Mouse (Mus musculus): Measurements from ENCODE around the gene Vtn. TPM values are rescaled to one million over a fixed set of nuclear protein-coding genes. Genes with fewer than 3 reads are reported as not detected.

The Vtn gene
- polyA plus RNA-seq, 1 experiment, result not detected

- Histone ChIP-seq H3K4me3 (ENCODE audit: low read depth, low read length) (no peak overlapping the region), H3K27ac (ENCODE audit: insufficient read depth, low read length) (no peak overlapping the region), H3K9me3 (replicated peaks; ENCODE audit: control insufficient read depth, insufficient read depth, low read length, poor library complexity, severe bottlenecking) (no peaks in the 10 kb centered on the region), H3K36me3 (ENCODE audit: control insufficient read depth, insufficient read depth, low read length, poor library complexity, severe bottlenecking) (0 out of 2 replicates have a peak, but pooled peaks cover 6% of the 10 kb centered on the region), H3K27me3 (ENCODE audit: control insufficient read depth, insufficient read depth, low read length, poor library complexity, severe bottlenecking) (no peaks in the 10 kb centered on the region), H3K9ac (ENCODE audit: low read depth, poor library complexity, severe bottlenecking) (peak overlapping the region; percentile 58), H3K4me1 (ENCODE audit: control insufficient read depth, insufficient read depth, low read length) (peaks cover 3% of the 10 kb centered on the region)
- no peak for TF ChIP-seq CTCF (IDR thresholded peaks at IDR 0.05; ENCODE audit: low read depth, low read length)
- no peak for TF ChIP-seq POLR2A (IDR thresholded peaks at IDR 0.05; ENCODE audit: insufficient read depth, low read length)
- no peak for TF ChIP-seq EP300 (IDR thresholded peaks at IDR 0.05; ENCODE audit: insufficient read depth, low read depth, low read length)
Measured at GRCm38 (mm10) chr11:78534516-78534915, 35.6 kb downstream of the Vtn start.

DNA sequence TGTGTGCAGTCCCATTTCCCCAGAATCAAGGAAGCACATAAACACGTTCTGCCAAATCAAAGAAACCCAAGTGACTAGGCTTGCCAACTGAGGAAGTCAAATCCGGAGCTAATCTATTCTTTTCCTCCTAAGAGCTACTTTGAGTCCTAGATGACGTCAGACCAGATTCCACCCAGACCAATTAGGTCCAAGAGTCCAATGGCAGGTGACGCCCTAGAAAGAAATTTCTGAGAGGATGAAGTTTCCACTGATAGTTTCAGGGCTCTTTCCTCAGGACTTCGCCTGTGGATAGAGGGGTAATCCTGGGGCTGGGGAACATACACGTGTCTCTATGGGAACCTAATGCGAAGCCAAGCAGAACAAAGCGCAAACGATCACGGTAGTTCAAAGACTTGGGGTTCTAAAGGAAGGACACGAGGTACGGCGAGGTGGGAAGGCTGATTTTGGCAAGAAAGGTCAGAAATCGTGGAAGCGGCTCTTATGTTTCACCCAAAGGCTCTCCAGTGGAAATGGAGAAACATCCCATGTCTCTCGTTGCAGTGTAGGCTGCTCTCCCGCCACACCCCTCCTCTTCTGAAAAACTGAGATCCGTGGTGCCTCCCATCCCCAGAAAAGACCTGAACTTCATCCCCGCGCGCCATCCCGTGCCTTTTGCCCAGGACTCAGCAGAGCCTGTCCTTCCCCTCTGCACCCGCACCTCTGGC lies 36.6 kb downstream of the Vtn start:
- peak overlapping the region; percentile 58 for H3K9ac ChIP-seq (ENCODE audit: low read depth, poor library complexity, severe bottlenecking)
- TF ChIP-seq CTCF (IDR thresholded peaks at IDR 0.05; ENCODE audit: low read depth, low read length) (no peak), EP300 (IDR thresholded peaks at IDR 0.05; ENCODE audit: insufficient read depth, low read depth, low read length) (no peak), POLR2A (IDR thresholded peaks at IDR 0.05; ENCODE audit: insufficient read depth, low read length) (no peak)

GRCm38 (mm10) chr11:78536080-78536689 lies 37.3 kb downstream of the Vtn start, which contains the start of the genes Tnfaip1 and Ift20:
TSS of gene Tnfaip1 (minus strand) at chr11:78536332.
TSS of gene Ift20 (plus strand) at chr11:78536361.
- peak within 1 kb of the TSS; percentile 74 for H3K9ac ChIP-seq (ENCODE audit: low read depth, poor library complexity, severe bottlenecking)
- H3K36me3 ChIP-seq (ENCODE audit: control insufficient read depth, insufficient read depth, low read length, poor library complexity, severe bottlenecking), result peaks cover 16% of the 10 kb centered on the region; the same call in 1 of the 2 replicates
- H3K4me1 ChIP-seq (ENCODE audit: control insufficient read depth, insufficient read depth, low read length), result peaks cover 3% of the 10 kb centered on the region
- H3K27me3 ChIP-seq (ENCODE audit: control insufficient read depth, insufficient read depth, low read length, poor library complexity, severe bottlenecking), result no peaks in the 10 kb centered on the region
- TF ChIP-seq EP300 (IDR thresholded peaks at IDR 0.05; ENCODE audit: insufficient read depth, low read depth, low read length) (no peak), CTCF (IDR thresholded peaks at IDR 0.05; ENCODE audit: low read depth, low read length) (no peak), POLR2A (IDR thresholded peaks at IDR 0.05; ENCODE audit: insufficient read depth, low read length) (peak; percentile 59)
- no peaks in the 10 kb centered on the region for H3K9me3 ChIP-seq (replicated peaks; ENCODE audit: control insufficient read depth, insufficient read depth, low read length, poor library complexity, severe bottlenecking)
- peak within 1 kb of the TSS; percentile 91 for H3K4me3 ChIP-seq (ENCODE audit: low read depth, low read length)
- H3K27ac ChIP-seq (ENCODE audit: insufficient read depth, low read length), result peak within 1 kb of the TSS; percentile 42

More for the DNA sequence above, 36.6 kb downstream of the Vtn start:
- H3K27ac ChIP-seq (ENCODE audit: insufficient read depth, low read length), result peak overlapping the region; percentile 42
- H3K36me3 ChIP-seq (ENCODE audit: control insufficient read depth, insufficient read depth, low read length, poor library complexity, severe bottlenecking), result peaks cover 11% of the 10 kb centered on the region; the same call in 1 of the 2 replicates
- peak overlapping the region; percentile 91 for H3K4me3 ChIP-seq (ENCODE audit: low read depth, low read length)
- peaks cover 3% of the 10 kb centered on the region for H3K4me1 ChIP-seq (ENCODE audit: control insufficient read depth, insufficient read depth, low read length)
- H3K9me3 ChIP-seq (replicated peaks; ENCODE audit: control insufficient read depth, insufficient read depth, low read length, poor library complexity, severe bottlenecking), result no peaks in the 10 kb centered on the region
- H3K27me3 ChIP-seq (ENCODE audit: control insufficient read depth, insufficient read depth, low read length, poor library complexity, severe bottlenecking), result no peaks in the 10 kb centered on the region

GRCm38 (mm10) chr11:78536690-78537084 lies 37.8 kb downstream of the Vtn start:
- TF ChIP-seq POLR2A (IDR thresholded peaks at IDR 0.05; ENCODE audit: insufficient read depth, low read length) (no peak), CTCF (IDR thresholded peaks at IDR 0.05; ENCODE audit: low read depth, low read length) (no peak), EP300 (IDR thresholded peaks at IDR 0.05; ENCODE audit: insufficient read depth, low read depth, low read length) (no peak)
- Histone ChIP-seq H3K27ac (ENCODE audit: insufficient read depth, low read length) (no peak overlapping the region), H3K4me1 (ENCODE audit: control insufficient read depth, insufficient read depth, low read length) (peaks cover 3% of the 10 kb centered on the region), H3K36me3 (ENCODE audit: control insufficient read depth, insufficient read depth, low read length, poor library complexity, severe bottlenecking) (peaks cover 20% of the 10 kb centered on the region), H3K9me3 (replicated peaks; ENCODE audit: control insufficient read depth, insufficient read depth, low read length, poor library complexity, severe bottlenecking) (no peaks in the 10 kb centered on the region), H3K27me3 (ENCODE audit: control insufficient read depth, insufficient read depth, low read length, poor library complexity, severe bottlenecking) (no peaks in the 10 kb centered on the region), H3K4me3 (ENCODE audit: low read depth, low read length) (peak overlapping the region; percentile 85), H3K9ac (ENCODE audit: low read depth, poor library complexity, severe bottlenecking) (peak overlapping the region; percentile 74)

GRCm38 (mm10) chr11:78540358-78540757 lies 41.5 kb downstream of the Vtn start:
- Histone ChIP-seq H3K9me3 (replicated peaks; ENCODE audit: control insufficient read depth, insufficient read depth, low read length, poor library complexity, severe bottlenecking) (no peaks in the 10 kb centered on the region), H3K4me3 (ENCODE audit: low read depth, low read length) (no peak overlapping the region), H3K27me3 (ENCODE audit: control insufficient read depth, insufficient read depth, low read length, poor library complexity, severe bottlenecking) (no peaks in the 10 kb centered on the region), H3K27ac (ENCODE audit: insufficient read depth, low read length) (no peak overlapping the region), H3K4me1 (ENCODE audit: control insufficient read depth, insufficient read depth, low read length) (peaks cover 3% of the 10 kb centered on the region), H3K9ac (ENCODE audit: low read depth, poor library complexity, severe bottlenecking) (no peak overlapping the region), H3K36me3 (ENCODE audit: control insufficient read depth, insufficient read depth, low read length, poor library complexity, severe bottlenecking) (peaks cover 37% of the 10 kb centered on the region)
- TF ChIP-seq CTCF (IDR thresholded peaks at IDR 0.05; ENCODE audit: low read depth, low read length) (no peak), EP300 (IDR thresholded peaks at IDR 0.05; ENCODE audit: insufficient read depth, low read depth, low read length) (no peak), POLR2A (IDR thresholded peaks at IDR 0.05; ENCODE audit: insufficient read depth, low read length) (no peak)
